Mouse (Mus musculus) ES-Bruce4 (cell line): ENCODE results near the gene Mob4. TPM values are rescaled to one million over a fixed set of nuclear protein-coding genes. Genes with fewer than 3 reads are reported as not detected.

Source experiments
- H3K27ac ChIP-seq: 2 replicates; pipeline ENCODE4 v1.5.1; 2012; ENCODE audit warnings: low read length, inconsistent platforms; ENCODE audit not compliant: insufficient read depth
- H3K27me3 ChIP-seq: 2 replicates; pipeline ENCODE4 v1.6.1; 2012; ENCODE audit warnings: mild to moderate bottlenecking, low read length, inconsistent platforms; ENCODE audit not compliant: control insufficient read depth, poor library complexity, insufficient read depth, severe bottlenecking
- H3K36me3 ChIP-seq: 2 replicates; pipeline ENCODE4 v1.6.1; 2012; ENCODE audit warnings: inconsistent platforms, mild to moderate bottlenecking, low read length, moderate library complexity; ENCODE audit not compliant: control insufficient read depth, poor library complexity, insufficient read depth, severe bottlenecking
- H3K4me1 ChIP-seq: one replicate; pipeline ENCODE4 v1.8.1; 2011; ENCODE audit warnings: low read length; ENCODE audit not compliant: control insufficient read depth, insufficient read depth
- H3K4me3 ChIP-seq: 2 replicates; pipeline ENCODE4 v1.5.1; 2011; ENCODE audit warnings: low read depth, mild to moderate bottlenecking, low read length
- H3K9ac ChIP-seq: 2 replicates; pipeline ENCODE4 v1.6.1; 2012; ENCODE audit warnings: low read depth, mild to moderate bottlenecking, inconsistent platforms; ENCODE audit not compliant: poor library complexity, severe bottlenecking
- H3K9me3 ChIP-seq: replicated peaks from 2 replicates; pipeline ENCODE4 v1.6.1; 2012; ENCODE audit warnings: mild to moderate bottlenecking, low read length, inconsistent platforms; ENCODE audit not compliant: control insufficient read depth, poor library complexity, insufficient read depth, severe bottlenecking
- CTCF ChIP-seq: IDR thresholded peaks from one replicate; pipeline ENCODE4 v1.8.1; 2011; ENCODE audit warnings: low read depth, low read length
- EP300 ChIP-seq: IDR thresholded peaks from 2 replicates; pipeline ENCODE4 v1.6.1; 2011; ENCODE audit warnings: low read depth, low read length; ENCODE audit not compliant: insufficient read depth
- POLR2A ChIP-seq: IDR thresholded peaks from one replicate; pipeline ENCODE4 v1.8.1; 2011; ENCODE audit warnings: low read length; ENCODE audit not compliant: insufficient read depth
- polyA plus RNA-seq: library from polyadenylated mRNA; stranded (reverse); fragments of >200 nt; gene quantifications from 2 replicates; pipeline ENCODE4 v1.2.4, GENCODE M21; 2011; ENCODE audit warnings: low read depth; ENCODE audit not compliant: missing spikeins, insufficient read depth, insufficient read length

Mob4 gene
- polyA plus RNA-seq, 1 experiment, result 83.5 TPM

GRCm38 (mm10) chr1:55135846-55136245 lies 4.8 kb downstream of the Mob4 start:
- Histone ChIP-seq H3K4me3 (no peak overlapping the region), H3K4me1 (peaks cover 1% of the 10 kb centered on the region), H3K9ac (no peak overlapping the region), H3K36me3 (peaks cover 8% of the 10 kb centered on the region), H3K27ac (no peak overlapping the region), H3K9me3 (no peaks in the 10 kb centered on the region), H3K27me3 (no peaks in the 10 kb centered on the region)
- TF ChIP-seq CTCF, result no peak
- no peak for TF ChIP-seq POLR2A
- no peak for TF ChIP-seq EP300

GRCm38 (mm10) chr1:55144338-55144737 lies 13.3 kb downstream of the Mob4 start:
- no peaks in the 10 kb centered on the region for H3K4me1 ChIP-seq
- H3K36me3 ChIP-seq, result peaks cover 13% of the 10 kb centered on the region
- no peak overlapping the region for H3K4me3 ChIP-seq
- H3K9ac ChIP-seq, result no peak overlapping the region
- H3K27ac ChIP-seq, result no peak overlapping the region
- H3K27me3 ChIP-seq, result no peaks in the 10 kb centered on the region
- H3K9me3 ChIP-seq, result no peaks in the 10 kb centered on the region
- TF ChIP-seq CTCF, result no peak
- TF ChIP-seq EP300, result no peak
- TF ChIP-seq POLR2A, result no peak

GRCm38 (mm10) chr1:55145556-55145955 lies 14.5 kb downstream of the Mob4 start:
- Histone ChIP-seq H3K9ac (no peak overlapping the region), H3K4me1 (no peaks in the 10 kb centered on the region), H3K4me3 (no peak overlapping the region), H3K27ac (no peak overlapping the region), H3K36me3 (peaks cover 21% of the 10 kb centered on the region), H3K9me3 (no peaks in the 10 kb centered on the region), H3K27me3 (no peaks in the 10 kb centered on the region)
- TF ChIP-seq POLR2A, result no peak
- no peak for TF ChIP-seq EP300
- TF ChIP-seq CTCF, result no peak

- Histone ChIP-seq H3K4me1 (no peaks in the 10 kb centered on the region), H3K36me3 (peaks cover 15% of the 10 kb centered on the region), H3K9ac (no peak overlapping the region), H3K27ac (no peak overlapping the region), H3K4me3 (no peak overlapping the region), H3K9me3 (no peaks in the 10 kb centered on the region), H3K27me3 (no peaks in the 10 kb centered on the region)
- no peak for TF ChIP-seq POLR2A
- no peak for TF ChIP-seq EP300
- no peak for TF ChIP-seq CTCF
Observed at GRCm38 (mm10) chr1:55157329-55157728, 26.3 kb downstream of the Mob4 start.

GRCm38 (mm10) chr1:55158211-55158610 lies 27.2 kb downstream of the Mob4 start:
- Histone ChIP-seq H3K27me3 (no peaks in the 10 kb centered on the region), H3K9me3 (no peaks in the 10 kb centered on the region), H3K27ac (no peak overlapping the region), H3K4me3 (no peak overlapping the region), H3K36me3 (peaks cover 8% of the 10 kb centered on the region; the same call in 1 of the 2 replicates), H3K9ac (no peak overlapping the region), H3K4me1 (no peaks in the 10 kb centered on the region)
- TF ChIP-seq EP300 (no peak), POLR2A (no peak), CTCF (no peak)

- no peak overlapping the region for H3K27ac ChIP-seq
- peaks cover 6% of the 10 kb centered on the region; the same call in 1 of the 2 replicates for H3K36me3 ChIP-seq
- TF ChIP-seq CTCF, result no peak
- TF ChIP-seq EP300, result no peak
- no peak for TF ChIP-seq POLR2A
- H3K9ac ChIP-seq, result no peak overlapping the region
- H3K4me1 ChIP-seq, result peaks cover 1% of the 10 kb centered on the region
- no peaks in the 10 kb centered on the region for H3K9me3 ChIP-seq
- H3K4me3 ChIP-seq, result no peak overlapping the region
- no peaks in the 10 kb centered on the region for H3K27me3 ChIP-seq
Observed at GRCm38 (mm10) chr1:55158821-55159220, 27.8 kb downstream of the Mob4 start.
